Mouse (Mus musculus): ENCODE measurements around the gene Ddx20.
A peak's percentile ranks its signal among the peaks of the same experiment; 100 is the strongest.

The Ddx20 gene

DNA sequence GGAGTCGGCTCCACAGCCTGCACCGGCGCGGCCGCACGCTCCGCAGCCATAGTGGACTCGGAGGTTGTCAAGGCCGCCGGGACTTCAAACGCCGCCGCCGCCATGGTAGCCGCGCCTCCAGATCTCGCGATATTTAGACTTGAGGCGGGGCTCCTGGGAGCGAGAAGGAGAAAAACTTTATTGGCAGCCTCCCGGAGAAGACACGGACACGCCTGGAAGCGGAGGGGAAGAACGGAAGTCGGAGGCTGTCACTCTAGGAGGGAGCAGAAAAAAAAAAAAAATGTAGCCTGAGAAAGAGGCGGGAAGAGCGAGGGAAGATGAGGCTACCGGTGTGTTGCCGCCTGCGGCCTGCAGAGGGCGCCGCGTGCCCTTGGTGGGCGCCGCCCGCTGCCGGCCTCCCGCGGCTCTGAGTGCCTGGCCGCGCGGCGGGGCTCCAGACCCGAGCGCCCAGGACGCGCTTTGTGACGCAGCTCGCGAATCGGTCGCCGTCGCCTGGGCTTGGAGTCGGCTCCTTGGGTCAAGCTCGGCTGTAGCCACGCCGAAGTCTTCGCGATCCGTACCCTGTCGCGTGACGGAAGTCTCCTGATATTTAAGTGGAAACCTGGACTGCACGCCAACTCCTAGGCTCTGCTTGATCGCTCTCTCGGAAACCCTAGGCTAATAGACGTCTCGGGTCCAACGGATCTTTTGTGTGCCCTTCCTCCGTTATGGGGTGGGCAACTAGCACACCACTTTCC lies at the start of gene Ddx20:
Ddx20 (minus strand) TSS at position 251 of the 737 bp plus-strand sequence.
- peak; percentile 94 for DNase-seq

DNA sequence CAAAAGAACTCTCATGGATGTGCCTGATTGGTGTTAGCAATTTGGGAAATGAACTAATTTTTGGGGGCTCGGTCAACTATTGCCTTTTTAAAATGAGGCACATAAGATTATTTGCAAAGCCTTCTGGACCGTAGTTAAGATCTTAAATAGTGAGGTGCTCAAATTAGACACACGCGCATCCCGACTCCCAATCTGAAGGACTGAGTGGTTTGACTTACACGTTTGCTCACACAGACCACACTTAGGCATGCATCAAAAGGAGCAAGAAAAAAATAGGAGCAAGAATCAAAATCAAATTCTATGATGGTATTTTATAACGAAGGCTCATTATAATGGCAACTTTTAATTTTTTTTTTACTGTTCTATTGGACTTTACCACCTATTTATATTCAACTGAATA lies 49.7 kb upstream of the Ddx20 start:
- DNase-seq: no peak

DNA sequence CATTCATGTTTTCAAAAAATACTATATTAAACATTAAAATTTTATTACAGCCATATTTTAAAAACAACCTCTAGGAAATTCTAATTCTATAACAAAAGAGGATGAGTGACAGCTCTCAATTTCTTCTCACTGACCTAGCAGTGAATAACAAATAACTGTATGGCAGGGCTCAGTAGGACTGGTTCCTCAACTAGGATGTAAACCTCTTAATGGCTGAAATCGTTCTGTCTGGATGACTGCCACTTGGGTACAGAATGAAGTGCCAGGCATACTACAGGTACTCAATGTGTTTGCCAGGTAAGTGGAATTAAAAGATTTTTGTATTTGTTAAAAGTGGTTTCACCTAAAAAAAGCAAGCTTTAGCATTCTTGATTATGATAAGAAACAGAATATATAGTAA lies 48.8 kb upstream of the Ddx20 start:
- no peak for DNase-seq

DNA sequence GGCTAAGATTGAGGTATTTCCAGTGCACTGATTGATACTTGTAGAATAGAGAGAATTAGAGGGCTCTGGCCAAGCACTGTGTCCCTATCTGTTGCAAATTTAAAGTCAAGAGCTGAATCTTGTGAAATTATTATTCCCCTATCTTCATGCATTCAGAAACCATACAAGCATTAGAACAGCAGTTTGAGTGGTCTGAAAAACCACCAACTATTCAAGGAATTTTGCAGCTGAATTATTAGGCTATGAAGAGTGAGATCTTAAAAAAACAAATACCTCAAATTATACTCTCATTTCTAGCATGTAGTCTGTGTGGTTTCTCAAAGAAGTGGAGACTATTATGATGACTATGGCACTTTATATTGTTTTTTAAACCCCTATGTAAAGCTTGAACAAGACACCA lies 47.9 kb upstream of the Ddx20 start:
- DNase-seq: no peak

DNA sequence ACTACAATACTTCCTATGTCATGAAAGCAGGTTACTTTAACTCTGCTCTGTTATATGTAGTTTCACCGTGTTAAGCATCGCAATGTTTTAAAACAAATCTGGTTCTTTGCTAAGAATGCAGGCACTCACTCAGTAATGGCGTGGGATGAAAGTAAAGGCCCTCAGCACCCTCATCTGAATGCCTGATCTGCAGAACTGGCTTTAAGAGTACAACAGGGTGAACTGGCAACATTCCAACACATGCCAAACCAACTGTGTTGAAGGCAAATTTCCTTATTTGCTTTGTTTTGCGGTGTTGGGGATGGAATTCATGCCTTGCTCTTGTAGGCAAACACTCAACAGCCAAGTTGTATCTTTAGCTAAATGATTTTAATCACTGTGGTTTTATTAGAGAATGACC lies 46.2 kb upstream of the Ddx20 start:
- no peak for DNase-seq

DNA sequence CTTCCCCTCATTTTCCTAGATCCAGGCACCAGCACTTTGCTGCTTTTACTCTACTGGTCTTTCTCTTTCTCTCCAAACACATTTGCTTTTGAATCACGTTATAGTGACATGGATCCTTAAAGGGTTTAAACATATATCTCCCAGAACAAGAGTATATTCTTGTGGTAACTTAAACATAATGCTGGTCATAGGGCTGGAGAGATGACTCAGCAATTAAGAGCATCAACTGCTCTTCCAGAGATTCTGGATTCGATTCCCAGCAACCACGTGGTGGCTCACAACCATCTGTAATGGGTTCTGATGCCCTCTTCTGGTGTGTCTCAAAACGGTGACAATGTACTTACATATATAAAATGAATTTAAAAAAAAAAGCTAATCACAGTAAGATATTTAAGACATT lies 45.0 kb upstream of the Ddx20 start:
- DNase-seq: no peak

DNA sequence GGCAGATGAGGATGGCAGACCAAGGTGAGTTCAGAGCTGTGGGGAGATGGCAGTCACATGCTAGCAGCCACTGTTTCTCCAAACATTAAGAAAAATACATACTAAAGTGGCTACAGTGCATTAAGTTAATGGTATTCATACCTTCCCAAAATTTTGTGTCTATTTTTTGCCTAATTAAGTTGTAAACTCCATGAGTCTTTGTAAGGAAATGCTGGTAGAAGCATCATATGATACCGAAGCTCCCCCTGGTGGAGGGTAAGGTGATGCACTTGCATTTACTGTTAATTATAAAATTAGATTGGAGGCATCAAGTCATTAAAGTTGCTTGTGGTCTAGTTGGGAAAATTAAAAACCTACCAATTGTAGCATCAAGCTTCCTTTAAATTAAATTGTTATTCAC lies 38.7 kb upstream of the Ddx20 start:
- peak; percentile 71 to 81 for DNase-seq

DNA sequence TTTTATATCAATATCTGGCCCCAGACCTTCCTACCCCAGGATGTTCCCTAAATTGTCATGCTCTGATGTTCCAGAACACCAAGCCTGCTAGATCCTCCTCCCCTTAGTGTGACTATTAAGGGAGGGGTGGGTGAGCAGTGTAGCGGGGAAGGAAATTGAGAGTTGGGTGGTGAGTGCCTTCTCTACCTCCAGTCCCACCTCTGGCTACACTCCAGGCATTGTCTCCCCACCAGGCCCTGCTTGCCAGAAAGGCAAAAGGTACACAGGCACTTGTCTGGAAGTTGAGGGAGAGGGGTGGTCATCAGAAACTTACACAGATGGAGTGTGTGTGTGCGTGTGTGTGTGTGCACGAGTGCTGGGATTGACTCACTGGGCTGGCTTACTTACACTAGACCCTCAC lies 35.1 kb upstream of the Ddx20 start:
- DNase-seq: no peak

DNA sequence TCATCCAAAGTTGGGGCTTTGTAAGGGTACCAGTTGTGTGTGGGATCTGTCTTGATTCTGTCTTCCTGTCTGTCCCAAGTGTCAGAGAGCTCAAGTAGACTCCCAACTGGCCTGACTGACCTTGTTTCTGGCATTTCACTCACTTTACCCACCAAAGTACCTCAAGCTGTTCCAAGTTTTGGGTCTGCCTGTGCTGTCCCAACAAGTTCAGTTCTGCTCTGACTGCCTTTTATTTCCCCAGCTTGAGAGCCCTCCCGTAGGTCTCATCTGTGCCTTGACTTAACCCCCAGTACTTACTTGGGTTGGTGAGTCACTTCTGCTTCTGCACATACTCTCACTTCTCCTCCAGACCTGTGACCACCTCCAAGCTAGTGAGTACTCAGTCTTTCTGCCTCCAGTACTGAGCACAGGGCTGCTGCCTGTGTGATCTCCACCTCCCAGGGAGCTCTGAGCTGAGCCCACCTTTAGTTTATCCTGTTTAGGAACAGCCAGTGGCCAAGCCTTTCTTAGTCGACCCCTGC lies 34.4 kb upstream of the Ddx20 start:
- no peak for DNase-seq

DNA sequence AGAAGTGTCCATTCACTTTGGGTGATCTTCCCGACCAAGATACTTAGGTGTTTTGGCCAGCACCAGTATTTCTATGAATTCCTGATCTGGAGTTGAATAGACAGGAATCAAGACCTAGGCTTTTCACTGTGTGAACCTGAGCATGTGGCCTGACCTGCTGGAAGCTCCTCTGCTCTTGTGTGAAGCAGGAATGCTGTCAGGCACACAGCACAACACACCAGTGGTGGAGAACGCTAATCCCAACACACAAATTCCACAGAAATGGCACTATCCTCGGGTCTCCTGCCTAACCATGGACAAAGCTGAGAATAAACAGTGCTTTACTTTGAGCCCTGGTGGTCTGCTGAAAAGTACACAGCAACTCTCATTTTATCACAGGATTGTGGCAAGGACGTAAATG lies 33.1 kb upstream of the Ddx20 start:
- DNase-seq: no peak

DNA sequence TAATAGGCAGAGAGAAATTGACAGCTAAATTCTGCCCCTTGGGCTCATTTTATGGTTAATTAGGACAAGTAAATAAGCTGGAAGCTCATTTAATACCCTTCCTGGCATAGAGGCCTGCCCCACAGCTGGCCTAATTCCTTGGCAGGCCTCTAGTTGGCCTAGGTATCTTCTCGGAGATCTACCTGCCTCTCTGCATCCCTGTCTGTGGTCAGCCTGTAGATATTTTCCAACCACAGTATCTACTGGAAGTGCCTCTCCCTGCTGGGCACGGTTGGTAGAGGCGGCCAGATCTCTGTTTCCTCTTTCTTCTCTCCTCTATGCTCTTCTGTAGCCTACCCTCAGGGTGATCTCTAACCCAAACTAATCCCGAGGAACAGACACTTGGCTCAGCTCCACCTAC lies 32.6 kb upstream of the Ddx20 start:
- DNase-seq: no peak

DNA sequence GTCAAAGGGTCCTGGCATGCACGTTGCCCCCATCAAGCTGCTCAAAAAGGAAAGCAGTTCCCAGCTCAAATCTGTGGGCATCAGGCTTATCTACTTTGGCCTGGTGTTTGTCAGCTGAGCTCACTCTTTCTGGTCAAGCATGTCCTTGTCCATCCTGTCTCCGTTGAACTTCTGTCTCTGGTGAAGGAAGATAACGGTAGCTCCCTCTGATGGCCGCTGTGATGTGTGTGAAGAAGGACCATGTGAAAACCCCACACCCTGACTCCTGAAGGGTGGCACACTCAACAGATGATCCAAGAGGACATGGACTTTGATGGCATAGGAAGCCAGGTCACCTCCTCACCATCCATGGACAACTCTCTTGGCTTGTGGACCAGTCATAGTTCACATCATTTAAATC lies 31.4 kb upstream of the Ddx20 start:
- no peak for DNase-seq

DNA sequence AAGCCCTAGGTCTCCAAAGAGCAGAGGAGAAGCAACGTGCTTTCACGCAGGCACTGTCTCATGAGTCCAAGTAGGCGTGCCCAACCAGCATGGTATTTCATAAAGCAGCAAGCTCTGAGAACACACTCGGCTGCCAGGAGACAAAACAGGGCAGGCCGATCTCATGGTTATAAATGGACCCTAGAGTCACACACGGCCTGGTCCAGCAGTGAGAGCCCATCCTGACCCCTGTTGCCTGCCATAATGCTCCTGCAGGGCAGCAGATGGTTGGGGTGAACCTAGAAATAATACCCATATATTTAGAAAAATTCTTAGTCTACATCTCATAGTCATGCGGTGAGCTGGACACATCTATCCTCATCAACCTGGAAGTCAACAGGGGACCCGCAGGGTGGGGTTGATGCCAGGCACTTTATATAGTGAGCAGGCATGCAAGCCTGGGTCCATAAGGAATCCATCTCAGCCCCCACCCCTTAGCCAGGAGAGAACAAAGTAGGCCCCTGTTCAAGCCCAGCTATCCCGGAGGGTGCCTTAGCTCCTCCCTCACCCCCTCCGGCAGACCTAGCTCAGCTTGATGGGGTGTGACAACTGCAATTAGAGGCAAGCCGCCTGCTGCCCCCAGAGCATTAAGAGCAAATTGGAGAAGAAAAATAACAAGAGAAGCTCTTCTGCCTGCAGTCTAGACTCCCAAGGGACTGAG lies 30.6 kb upstream of the Ddx20 start:
- DNase-seq: peak in 1 of 2 experiments; percentile 54

DNA sequence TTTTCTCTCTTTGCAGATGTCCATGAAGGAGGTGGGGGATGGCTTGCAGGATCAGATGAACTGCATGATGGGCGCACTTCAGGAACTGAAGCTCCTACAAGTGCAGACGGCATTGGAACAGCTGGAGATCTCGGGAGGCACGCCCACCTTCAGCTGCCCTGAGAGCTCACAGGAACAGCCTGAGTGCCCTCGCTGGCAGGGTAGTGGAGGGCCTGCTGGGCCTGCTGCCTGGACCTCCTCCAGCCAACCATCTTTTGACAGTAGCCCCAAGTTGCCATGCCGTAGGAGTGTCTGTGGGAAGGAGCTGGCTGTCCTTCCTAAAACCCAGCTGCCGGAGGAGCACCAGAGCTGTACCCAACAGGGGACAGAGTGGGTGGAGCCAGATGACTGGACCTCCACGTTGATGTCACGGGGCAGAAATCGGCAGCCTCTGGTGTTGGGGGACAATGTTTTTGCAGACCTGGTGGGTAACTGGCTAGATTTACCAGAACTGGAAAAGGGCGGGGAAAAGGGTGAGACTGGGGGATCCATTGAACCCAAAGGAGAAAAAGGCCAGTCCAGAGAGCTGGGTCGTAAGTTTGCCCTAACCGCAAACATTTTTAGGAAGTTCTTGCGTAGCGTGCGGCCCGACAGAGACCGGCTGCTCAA lies 29.1 kb upstream of the Ddx20 start:
- no peak for DNase-seq

DNA sequence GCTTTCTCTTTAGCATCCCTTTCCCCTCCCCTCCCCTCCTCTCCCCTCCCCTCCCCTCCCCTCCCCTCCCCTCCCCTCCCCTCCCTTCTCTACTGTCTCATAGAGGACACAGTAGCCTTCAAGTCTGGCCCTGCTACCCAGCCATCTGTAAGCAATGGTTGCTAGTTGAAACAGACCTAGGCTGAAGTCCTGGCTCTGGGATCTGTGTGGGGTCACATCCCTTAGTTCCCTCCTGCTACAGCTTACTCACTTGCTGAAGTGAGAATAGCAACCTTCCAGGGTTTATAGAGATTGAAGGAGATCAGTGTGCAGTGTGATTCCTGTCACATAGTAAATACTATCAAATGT lies 27.4 kb upstream of the Ddx20 start:
- no peak for DNase-seq

DNA sequence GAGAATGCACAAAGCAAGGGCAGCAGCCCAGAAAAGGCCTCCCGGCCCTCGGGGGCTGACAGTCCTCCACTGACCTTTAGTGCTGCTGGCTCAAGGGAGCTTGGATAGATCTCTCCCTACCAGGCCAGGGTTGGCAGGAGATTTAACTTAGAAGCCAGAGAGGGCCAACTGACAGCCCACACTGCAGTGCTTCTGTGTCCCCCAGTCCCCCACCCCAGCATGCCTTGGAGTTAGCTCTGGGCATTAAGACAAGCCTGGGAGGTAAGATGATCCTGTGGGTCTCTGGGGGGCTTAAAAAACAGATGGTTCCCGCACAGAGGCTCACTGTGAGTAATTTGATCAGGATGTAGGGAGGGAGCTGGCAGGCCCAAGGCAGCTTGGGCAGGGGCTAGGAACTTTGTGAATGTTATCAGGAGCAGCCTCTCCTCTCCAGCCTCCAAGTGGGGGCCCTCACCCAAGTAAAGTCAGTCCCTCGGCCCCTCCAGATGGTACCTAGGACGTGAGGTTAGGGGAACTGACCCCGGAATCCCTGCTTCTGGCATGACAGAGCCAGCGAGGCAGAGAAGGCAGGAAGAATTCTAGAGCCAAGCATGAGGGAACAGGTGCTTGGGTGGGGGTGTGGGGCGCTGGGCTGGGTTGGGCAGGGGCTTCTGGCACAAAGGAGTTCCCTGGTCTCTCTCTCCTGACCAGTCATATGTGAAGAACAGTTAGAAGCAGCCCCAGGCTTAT lies 26.9 kb upstream of the Ddx20 start:
- peak in 1 of 2 experiments; percentile 41 for DNase-seq

DNA sequence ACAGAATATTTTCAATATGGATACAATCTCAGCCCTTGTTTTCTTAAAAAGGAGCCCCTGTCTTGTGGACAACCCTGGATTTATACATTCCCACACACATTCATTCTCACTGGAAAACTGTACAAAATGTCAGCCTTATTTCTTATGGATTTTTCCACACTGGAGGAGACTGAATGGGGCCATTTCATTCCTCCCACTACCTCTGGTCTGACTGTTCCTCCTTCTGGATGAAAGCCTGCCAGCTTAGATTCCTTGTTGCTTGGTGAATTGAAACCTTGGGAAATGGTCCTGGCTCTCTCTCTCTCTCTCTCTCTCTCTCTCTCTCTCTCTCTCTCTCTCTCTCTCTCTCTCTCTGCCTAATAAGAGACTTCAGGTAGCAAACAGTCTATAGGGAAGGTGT lies 25.5 kb upstream of the Ddx20 start:
- no peak for DNase-seq

DNA sequence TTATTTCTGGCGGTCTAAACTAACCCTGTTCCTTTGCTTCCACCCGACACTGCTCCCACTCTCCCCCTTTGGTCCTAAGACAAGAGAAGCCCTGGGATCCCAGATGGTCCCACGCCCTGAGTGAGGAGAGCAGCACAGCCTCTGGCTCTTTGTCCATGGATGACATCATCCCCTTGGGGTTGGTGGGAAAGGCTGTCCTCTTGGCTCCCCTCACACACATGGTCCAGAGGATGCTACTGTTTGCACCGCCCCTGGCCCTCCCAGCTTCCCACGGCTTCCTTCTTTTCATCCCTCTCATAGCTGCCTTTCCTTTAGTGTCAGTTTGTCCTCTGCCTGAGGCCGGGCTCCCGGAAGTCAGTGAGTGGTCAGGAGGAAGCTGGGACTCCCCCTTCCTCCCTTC lies 24.4 kb upstream of the Ddx20 start:
- DNase-seq: peak in 1 of 2 experiments; percentile 49

DNA sequence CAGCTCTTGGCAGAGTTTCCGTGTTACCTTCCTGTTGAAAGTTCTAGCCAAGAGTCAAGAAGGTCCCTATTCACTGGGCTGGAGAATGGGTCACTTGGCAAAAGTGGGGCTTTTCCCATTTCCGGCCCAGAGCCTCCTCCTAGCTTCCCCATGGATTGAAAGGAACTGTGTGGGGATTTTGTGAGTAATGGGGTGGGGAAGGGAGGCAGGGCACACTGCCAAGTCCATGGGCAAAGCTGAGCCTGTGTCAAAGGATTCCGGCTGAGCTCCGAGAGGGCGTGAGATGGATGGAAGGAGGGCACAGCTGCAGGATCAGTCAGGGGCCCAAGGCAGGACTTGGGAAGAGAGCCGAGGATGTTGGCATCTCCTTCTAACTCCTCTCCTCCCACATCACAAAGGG lies 22.9 kb upstream of the Ddx20 start:
- peak; percentile 44 to 48 for DNase-seq

DNA sequence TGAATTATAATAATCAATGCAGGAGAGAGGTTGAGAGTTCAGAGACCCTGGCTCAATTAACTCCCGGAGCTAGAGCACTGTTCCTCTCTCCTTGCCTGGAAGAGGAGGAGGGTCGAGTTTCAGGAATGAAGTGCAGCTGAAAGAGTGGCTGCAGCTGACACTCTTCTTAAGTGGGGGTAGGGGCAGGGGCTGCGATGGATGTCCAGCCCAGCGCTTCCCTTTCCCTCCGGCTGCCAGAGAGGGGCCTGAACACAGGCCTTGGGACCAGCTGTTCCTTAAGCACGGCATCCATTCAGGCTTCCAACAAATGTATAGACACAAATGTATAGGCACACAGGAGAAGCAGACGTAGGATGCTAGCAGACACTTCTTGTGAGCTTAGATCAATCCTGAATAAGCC lies 20.2 kb upstream of the Ddx20 start:
- no peak for DNase-seq

DNA sequence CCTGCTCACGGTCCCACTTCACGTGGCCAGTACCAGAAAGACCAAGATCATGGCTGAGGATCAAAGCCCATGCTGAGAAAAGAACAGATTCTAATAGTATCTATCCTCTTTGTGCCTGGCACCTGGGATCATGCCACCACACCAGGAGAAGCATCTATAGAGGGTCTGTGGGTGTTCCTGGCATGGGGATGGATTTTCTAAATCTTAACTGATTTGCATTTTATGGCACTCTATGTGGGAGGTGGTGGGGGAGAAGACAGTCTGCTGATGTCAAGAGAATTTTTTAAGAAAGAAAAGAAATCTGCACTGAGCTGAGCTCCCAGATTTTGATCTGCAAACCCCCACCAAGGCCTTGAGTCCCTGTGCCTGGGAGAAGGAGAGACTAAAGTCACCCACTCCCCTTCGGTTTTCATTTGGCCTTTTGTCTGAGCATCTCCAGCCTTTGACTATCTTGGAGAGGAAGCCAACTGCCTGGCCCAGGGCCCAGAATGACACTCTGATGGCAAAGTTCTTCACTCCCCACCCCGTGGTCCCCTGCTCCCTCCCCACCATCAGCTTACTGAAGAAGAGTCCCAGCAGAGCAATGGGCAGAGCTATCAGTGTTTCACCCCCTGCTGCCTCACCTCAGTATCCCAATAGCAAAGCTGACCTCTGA lies 19.1 kb upstream of the Ddx20 start:
- peak; percentile 53 to 57 for DNase-seq

DNA sequence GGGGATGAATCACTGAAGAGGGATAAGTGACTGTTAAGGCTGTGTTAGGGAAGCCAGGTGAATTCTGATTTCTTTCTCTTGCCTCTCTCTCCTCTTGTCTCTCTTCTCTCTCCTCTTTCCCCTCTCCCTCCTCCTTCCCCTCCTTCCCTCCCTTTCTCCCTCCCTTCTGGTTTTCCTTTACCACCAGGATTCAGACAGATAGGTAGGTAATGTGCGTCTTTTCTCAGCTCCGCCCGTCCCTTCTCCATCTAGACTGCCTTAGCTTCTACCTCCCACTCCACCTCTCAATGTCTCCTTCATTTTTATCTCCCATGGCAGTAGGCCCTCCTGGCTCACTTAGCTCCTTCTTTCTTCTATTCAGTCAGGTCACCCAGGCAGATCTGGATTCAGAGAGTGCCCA lies 18.2 kb upstream of the Ddx20 start:
- DNase-seq: no peak

DNA sequence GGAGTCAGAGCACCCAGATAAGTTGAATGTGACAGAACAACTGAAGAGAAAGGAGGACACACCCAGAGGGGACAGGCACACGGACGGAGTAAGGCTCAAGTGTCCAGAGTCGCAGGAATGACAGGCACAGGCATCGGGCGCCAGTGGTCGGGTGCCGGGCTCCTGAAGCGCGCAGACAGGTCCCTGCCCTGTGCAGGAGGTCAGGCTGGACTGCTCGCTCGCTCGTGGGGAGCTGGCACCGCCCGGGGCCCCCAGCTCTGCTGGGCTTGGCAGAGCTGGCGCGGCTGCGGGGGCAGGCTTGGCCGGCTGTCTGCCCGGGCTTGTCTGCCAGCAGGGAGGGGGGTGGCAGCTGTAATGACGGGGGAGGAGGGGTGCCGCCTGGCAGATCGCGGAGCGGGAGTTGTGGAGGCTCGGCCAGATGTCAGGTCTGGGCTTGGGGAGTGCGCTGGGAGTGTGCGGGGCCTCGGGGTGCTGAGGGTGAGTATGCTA lies 17.7 kb upstream of the Ddx20 start:
- DNase-seq: peak; percentile 84 to 86

Measured in cerebellum, adult 18-20 months (tissue).